Mouse (Mus musculus) adipocyte (in vitro differentiated cells): ENCODE data around the gene Aff1.

Experiments
- DNase-seq: peaks from one replicate; pipeline ENCODE4 v3.0.0-alpha.2; 2016; ENCODE audit warnings: low spot score

Gene Aff1

GRCm38 (mm10) chr5:103838550-103839264 is 146.5 kb downstream of the Aff1 start:
- DNase-seq, result peak; percentile 83

DNA sequence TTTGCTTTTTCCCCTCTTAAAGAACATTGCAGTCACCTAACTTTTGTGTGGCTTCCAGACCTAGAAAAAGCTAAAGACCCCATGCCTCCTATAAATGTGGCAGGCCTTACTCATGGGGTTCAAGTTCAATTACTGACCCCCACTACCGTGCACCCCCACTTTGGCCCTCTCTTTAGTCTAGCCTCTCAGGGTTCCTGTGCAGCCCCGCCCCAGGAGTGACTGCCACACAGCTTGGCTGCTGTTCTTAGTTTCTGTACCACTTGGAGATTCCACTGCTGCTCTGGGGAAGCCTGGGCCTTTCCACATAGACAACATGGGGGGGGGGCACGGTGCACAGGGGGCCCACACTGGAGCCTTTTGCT is 147.1 kb downstream of the Aff1 start:
- peak; percentile 17 for DNase-seq

DNA sequence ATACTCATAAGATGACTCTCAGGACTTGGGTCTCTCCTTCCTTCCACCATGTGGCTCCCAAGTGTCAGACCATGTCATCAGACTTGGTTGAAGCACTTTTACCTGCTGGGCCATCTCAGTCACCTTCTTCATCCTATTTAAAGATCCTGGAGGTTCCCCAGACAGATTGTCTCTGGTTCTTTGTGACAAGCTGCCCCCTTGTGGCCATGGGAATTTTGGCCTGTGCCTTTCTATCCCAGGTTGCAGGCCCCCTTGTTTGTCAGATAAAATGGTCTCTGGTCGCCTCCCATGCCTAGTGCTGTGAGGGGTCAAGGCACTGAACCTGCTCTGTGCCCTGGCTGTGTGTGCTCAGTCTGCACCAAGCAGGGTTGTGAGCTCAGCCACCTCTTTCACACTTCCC is 151.8 kb downstream of the Aff1 start:
- DNase-seq, result peak; percentile 50

DNA sequence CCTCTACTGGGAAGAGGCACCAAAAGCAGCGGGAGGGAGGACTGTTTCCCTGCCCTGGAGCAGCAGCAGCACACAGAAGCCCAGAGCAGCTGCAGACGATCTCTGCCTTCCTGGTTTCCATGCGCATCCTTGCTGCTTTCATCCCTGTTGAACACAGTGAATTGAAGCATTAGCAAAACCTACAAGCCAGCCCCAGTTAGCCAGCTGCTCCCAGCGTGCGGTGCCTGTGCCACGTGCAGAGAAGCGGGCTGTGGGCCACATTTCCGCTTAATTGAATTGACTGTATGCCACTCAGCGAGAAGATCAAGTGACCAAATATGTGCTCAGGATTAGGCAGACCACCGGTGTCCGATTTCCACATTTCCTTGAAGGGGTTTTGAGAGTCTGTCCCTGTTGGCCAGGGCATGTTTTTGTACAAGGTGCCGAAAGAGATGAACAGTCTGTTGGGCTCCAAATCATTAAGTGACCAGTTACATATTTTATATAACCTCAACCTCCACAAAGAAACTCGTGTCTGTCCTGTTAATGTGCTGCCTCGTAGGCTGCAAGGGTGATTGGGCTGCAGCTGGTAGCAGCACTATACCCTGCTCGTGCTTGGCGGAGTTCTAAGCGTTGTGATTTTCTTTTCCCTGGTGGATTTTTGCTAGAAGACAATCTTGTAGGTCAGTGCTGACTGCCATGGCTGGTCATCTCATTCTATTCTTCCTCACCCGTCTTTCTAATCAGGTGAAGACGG is 153.4 kb downstream of the Aff1 start:
- no peak for DNase-seq

DNA sequence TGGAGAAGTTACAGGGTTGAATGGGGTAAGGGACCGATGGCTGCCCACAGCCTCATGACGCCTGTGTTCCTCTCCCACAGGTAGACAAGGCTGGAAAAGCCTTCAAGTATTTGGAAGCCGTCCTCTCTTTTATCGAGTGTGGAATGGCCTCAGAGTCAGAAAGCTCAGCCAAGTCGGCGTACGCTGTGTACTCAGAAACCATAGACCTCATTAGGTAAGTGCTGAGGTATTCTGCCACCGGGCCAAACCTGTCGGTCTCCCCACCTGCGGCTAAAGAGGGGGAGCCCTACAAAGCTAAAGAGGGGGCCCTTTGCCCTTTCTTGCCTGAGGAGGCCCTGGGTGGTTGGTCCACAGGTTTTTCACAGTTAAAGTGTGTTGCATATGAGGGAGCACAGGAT is 154.0 kb downstream of the Aff1 start:
- DNase-seq, result no peak

DNA sequence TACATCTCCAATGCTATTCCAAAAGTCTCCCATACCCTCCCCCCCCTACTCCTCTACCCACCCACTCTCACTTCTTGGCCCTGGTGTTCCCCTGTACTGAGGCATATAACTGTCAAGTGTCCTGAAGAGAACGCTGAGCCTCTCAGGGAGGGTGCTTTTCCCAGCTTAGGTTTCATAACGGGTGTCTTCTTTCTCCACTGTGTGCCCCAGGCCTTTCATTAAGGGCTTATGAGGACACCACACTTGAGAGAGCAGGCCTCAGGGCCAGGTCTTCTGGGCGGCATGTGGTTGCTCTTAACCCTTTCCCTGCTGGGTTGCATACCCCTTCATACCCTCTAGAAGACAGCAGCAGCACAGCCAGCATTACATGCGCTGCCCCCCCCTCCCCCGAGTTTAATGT is 154.4 kb downstream of the Aff1 start:
- DNase-seq, result no peak

- peak; percentile 83 for DNase-seq
Measured at GRCm38 (mm10) chr5:103848546-103848945, 156.4 kb downstream of the Aff1 start.

DNA sequence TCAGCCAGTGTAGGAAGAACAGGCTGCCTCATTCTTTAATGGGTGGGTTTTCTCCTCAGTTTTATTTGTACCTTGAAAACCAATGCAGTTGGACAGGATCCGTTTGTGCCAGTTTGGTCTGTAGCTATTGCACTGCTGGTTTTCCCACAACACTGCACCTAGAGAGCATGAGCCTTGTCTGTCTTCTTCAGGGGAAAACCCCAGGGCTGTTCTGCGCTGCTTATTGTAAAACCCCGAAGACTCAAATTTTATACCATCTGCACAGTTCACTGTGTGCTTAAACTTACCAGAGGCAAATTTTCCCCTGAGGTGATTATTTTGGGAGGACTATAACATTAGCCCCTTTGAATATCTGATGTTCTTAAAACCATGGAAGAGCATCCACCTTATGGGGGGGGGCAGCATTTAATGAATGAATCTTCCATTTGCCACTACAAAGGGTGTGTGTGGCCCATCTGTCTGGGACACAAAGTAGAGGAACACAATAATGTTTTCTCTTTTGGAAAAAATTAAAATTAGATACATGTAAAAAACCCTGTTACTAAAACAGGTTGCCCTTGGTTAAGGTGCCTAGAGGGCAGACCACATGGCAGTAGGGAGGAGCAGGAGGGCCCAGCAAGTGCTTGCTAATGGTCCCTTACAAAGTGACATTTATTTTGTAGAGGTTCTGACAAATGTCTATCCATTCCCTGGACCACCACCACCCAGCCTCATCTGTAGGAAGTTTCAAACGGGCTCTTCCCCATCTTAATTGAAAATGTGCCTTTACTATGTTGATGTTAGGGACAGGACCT is 160.8 kb downstream of the Aff1 start:
- no peak for DNase-seq

GRCm38 (mm10) chr5:103854041-103854806 is 162.1 kb downstream of the Aff1 start:
- DNase-seq, result no peak

DNA sequence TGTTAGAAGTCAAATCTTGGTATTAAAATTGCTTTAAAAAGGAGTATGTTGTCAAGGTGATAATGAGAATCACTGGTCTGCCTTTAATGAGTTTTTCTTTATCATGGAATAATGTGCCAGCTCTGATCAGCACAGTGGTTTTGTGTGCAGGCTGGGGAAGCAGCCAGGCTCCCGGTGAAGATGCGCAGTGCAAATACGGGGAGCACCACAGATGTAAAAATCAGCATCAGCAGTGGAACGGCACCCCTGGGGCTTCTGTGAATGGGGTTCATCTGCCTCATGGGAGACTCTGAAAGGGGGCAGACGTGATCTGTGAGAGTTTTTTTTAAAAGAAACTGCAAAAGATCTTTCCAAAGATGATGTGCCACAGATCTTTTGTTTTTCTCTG is 162.6 kb downstream of the Aff1 start:
- DNase-seq, result no peak

DNA sequence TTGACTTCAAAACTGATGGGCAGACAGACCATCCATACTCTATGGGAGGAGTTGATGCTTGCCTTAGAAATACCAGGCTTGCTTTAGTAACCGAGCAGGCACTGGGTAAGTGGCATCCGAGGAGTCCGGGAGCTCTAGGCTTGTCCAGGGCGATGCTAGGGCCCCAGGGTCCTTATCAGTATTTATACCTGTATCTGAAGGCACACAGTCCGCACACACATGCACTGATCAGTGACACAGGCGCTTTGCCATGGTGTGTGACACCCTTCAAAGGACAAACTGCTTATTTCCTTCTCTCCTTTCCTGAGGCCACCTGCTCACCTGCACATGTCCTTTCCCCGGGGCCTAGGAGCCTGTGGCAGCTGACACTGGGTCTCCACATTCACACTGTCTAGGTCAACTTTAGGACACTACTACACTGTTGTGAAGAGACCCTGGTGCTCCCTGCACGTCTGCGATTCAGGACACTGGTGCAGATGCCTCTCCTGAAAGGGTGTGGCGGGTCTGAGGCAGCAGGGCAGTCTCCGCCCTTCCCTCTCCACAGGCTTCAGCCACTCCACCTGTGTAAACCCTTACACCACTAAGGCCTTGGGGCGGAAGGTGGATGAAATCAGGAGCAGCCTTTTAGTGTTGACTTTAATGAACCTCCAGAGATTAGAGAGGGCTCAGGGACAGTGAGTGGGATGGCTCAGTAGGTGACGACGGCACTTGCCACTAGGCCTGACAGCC is 163.5 kb downstream of the Aff1 start:
- DNase-seq, result no peak

DNA sequence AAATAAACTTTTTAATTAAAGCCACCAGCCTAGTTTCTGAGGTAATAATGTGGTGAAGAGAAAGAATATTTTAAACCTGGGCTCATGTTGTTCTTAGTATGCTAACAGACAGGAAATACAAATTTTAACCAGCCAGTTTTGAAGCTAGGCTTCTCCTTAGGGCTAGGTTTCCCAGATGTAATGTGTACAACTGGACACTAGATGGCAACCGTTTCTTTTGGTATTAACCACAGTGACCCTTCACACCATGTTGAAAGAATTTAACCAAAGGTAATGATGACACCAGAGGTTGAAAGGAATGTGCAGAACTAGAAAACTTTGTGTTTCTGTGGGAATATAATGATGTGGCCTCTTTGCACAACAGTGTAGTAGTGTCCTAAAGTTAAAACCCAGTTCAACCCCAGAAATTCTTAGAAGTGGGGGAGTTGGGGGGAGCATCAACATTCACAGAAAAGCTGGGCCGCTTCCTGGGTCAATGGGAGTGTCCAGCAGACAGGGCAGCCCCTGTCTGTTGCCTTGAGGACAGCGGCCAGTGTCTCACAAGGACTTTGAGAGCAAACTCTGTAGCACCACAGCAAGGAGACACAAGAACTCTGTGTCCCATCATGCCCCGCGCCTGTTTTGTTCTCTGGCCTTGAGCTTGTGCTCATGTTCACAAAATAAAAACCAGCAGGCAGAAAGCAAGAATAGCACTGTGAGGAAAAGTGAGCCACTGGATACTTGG is 164.3 kb downstream of the Aff1 start:
- DNase-seq, result peak; percentile 88

DNA sequence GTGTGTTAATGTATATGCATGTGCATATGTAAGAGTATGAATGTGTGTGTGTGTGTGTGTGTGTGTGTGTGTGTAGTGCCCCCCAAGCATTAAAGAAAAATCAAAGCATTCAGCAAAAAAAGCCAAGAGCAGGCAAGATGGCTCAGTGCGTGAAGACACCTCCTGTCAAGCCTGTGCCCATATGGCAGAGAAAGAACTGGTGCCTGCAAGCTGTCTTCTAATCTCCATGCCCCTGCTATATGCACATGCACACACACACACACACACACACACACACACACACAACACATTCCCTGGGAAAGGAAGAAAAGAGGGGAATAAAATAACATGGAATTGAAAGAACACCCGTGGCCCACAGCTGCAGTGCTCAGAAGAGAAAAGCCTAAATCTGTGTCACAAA is 165.0 kb downstream of the Aff1 start:
- DNase-seq, result no peak

DNA sequence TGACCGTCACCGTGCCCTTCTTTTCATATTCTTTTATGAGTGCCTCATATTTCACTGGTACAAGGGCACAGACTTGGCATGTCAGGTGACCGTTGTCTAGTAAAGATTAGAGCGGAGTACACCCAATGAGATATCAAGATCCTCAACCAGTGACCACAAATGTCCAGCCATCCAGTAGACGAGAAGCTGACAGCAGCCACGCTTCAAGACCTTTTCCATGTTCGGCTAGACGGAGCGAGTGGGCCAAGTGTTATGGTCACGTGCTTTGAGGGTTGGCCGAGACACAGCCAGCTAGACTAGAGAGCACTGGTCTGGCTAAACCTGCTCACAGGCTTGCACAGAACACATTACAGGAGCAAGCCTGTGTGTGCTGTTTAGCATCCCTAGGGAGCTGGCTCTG is 168.4 kb downstream of the Aff1 start:
- DNase-seq, result no peak

- DNase-seq, result no peak
Measured at GRCm38 (mm10) chr5:103863759-103864158, 171.6 kb downstream of the Aff1 start.

DNA sequence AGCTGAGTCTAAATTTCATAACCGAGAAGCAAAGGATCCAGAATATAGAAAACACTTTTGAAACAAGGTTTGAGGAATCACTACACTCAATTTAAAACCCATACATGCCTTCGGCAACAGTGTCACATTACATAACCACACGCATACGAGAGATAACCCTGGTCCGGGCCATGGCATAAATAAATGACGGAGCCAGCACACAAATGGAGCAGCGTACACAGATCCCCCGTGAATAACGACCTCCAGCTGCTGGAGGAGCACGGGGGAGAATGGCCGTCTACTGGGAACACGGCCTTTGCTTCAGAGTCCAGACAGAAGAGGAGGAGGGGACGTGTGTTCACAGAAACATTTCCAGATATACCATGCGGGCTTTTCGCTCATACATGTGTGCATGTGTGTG is 197.6 kb downstream of the Aff1 start:
- DNase-seq, result no peak

DNA sequence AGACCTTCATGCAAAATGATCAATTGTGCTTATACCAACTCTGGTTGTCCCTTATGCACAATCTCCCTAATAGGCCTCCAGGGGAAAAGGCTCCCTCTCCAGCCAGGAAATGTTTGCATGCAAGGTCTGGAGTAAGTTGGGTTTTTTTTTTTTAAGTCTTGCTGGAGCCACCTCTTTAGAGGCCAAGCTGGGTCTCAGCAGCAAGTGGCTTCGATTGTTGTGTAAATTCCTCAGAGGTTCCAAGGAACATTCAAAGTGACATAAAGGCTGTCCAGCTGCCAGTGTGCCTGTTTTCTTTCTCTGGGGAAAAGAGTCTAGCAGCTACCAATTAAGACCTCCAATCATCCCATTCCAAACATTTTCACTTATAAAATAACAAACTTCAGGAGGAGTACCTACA is 206.1 kb downstream of the Aff1 start:
- peak; percentile 33 for DNase-seq
